ENCODE assay signal across 9 mouse cellular contexts in the genomic region with DNA sequence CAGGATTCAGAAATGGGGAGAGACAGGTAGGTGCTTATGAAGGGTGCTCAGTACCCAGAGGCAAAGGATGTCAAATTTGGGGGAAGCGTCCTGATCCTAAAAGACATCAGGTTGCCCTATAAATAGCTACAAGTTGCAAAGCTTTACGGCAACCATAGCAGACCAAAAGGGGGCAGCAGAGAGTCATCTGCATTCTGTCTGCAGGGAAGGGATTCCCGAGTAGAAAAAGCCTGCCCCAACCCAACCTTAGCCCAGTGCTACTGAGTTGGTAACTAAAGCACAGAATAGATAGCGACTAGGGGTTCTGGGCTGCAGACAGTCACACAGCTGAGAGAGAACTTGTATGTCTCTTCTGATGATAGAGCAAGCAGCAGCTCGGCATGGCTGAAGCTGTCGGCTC. TPM values are rescaled to one million over a fixed set of nuclear protein-coding genes. Genes with fewer than 3 reads are reported as not detected.
A peak's percentile ranks its signal among the peaks of the same experiment; 100 is the strongest.
DNase-seq lines count a peak whose midpoint lies in the region; ATAC-seq lines count a peak whose summit lies in the region.
"Had no signal": no experiment of that assay in that cellular context is flagged by ENCODE, and none has a peak within 500 bp of the region (broad histone marks: within the 10 kb centered on the region; RNA-seq: fewer than 3 reads in every experiment).

No protein-coding gene starts in this region.

- H3K4me2 ChIP-seq in forebrain, embryonic 13.5 days = no peak overlapping the region
- H3K4me2 ChIP-seq: limb, embryonic 12.5 days had no signal

- peak; percentile 90 for DNase-seq in MN1 (ENCODE audit: low spot score)
- peak; percentile 49 for DNase-seq in c-Kit-positive CD71-positive TER-119-positive erythroid progenitor cells, embryonic 14.5 days (ENCODE audit: low spot score)
- peak; percentile 90 for DNase-seq in heart, postnatal 4 days
- peak; percentile 70 for DNase-seq in layer of hippocampus, adult 9-11 months
- peak; percentile 88 for DNase-seq in lung, postnatal 36 days
- DNase-seq in retina, postnatal 1 day = peak; percentile 88
- DNase-seq in urinary bladder, postnatal 14 days (ENCODE audit: low spot score) = peak; percentile 85

- peak; percentile 80 for ATAC-seq in forebrain, embryonic 13.5 days

- no peak overlapping the region for H3K4me3 ChIP-seq in forebrain, embryonic 13.5 days
- H3K4me3 ChIP-seq: limb, embryonic 12.5 days had no signal

- H3K4me1 ChIP-seq in forebrain, embryonic 13.5 days = no peaks in the 10 kb centered on the region

- no peaks in the 10 kb centered on the region for H3K27me3 ChIP-seq in forebrain, embryonic 13.5 days
- H3K27me3 ChIP-seq: limb, embryonic 12.5 days had no signal

- no peak overlapping the region for H3K27ac ChIP-seq in forebrain, embryonic 13.5 days

- no peak overlapping the region for H3K9ac ChIP-seq in forebrain, embryonic 13.5 days
- H3K9ac ChIP-seq: limb, embryonic 12.5 days had no signal

- H3K36me3 ChIP-seq in forebrain, embryonic 13.5 days (ENCODE audit: poor library complexity, severe bottlenecking) = no peaks in the 10 kb centered on the region

- no peaks in the 10 kb centered on the region for H3K9me3 ChIP-seq in forebrain, embryonic 13.5 days (replicated peaks)
- H3K9me3 ChIP-seq: limb, embryonic 12.5 days had no signal

- 33% methylated on average over 6 of the region's 6 CpGs for WGBS in forebrain, embryonic 13.5 days

RNA-seq across cellular contexts. Expression of a gene that starts 31.0 kb away (rescaled TPM):
- 44.9 and 49.2 TPM in 2 replicates for polyA plus RNA-seq in forebrain, embryonic 13.5 days (2015; fragmentation: Nextera tagmentation; extraction: Ambion mirVana)
- total RNA-seq in heart, postnatal 4 days (2021) = 10 to 100 TPM; 50.9 to 52.2 TPM

RNA-seq across cellular contexts. Expression of a gene that starts 31.0 kb away (rescaled TPM):
- polyA plus RNA-seq in forebrain, embryonic 13.5 days (2015; fragmentation: Nextera tagmentation; extraction: Ambion mirVana) = 47.6 and 49.4 TPM in 2 replicates
- total RNA-seq in heart, postnatal 4 days (2021) = 10 to 100 TPM; 37.9 to 40.6 TPM
